Mouse (Mus musculus) MEL (cell line): ENCODE measurements around the gene Fam71a. TPM values are rescaled to one million over a fixed set of nuclear protein-coding genes. Genes with fewer than 3 reads are reported as not detected.
A peak's percentile ranks its signal among the peaks of the same experiment; 100 is the strongest.

ENCODE experiments used
- CHD2 ChIP-seq: IDR thresholded peaks from 2 replicates; pipeline ENCODE4 v1.6.1; 2011; ENCODE audit warnings: low read length, improper control_type of control experiment
- CTCF ChIP-seq, 3 experiments: IDR thresholded peaks in 2 of 3; conservative IDR thresholded peaks in 1 of 3; 2 replicates each; pipeline ENCODE4 v1.5.1; 2011 to 2012; ENCODE audit warnings: low read length in 3 of 3, low read depth in 2 of 3, mild to moderate bottlenecking in 2 of 3, improper control_type of control experiment in 1 of 3, inconsistent platforms in 1 of 3, mixed read lengths in 1 of 3, moderate library complexity in 1 of 3; ENCODE audit not compliant: control insufficient read depth in 1 of 3, insufficient read depth in 1 of 3, poor library complexity in 1 of 3, severe bottlenecking in 1 of 3
- GABPA ChIP-seq: IDR thresholded peaks from 2 replicates; pipeline ENCODE4 v1.6.1; 2012; ENCODE audit warnings: low read depth, mild to moderate bottlenecking, inconsistent platforms, low read length, improper control_type of control experiment, moderate library complexity
- JUND ChIP-seq: IDR thresholded peaks from 2 replicates; pipeline ENCODE4 v1.6.1; 2011; ENCODE audit warnings: low read depth, mild to moderate bottlenecking, improper control_type of control experiment, low read length
- MXI1 ChIP-seq: IDR thresholded peaks from 2 replicates; pipeline ENCODE4 v1.6.1; 2011; ENCODE audit warnings: mild to moderate bottlenecking, low read depth, low read length, improper control_type of control experiment
- MYB ChIP-seq: IDR thresholded peaks from 2 replicates; pipeline ENCODE4 v1.6.1; 2011; ENCODE audit warnings: mild to moderate bottlenecking, low read depth, low read length, improper control_type of control experiment
- MYC ChIP-seq: IDR thresholded peaks from 2 replicates; pipeline ENCODE4 v1.6.1; 2011; ENCODE audit warnings: low read depth, mild to moderate bottlenecking, low read length, improper control_type of control experiment, moderate library complexity
- POLR2A ChIP-seq, 2 experiments: IDR thresholded peaks; 2 replicates each; pipeline ENCODE4 v1.6.1; 2011 to 2012; ENCODE audit warnings: low read length in 2 of 2, mild to moderate bottlenecking in 2 of 2, control low read depth in 1 of 2, improper control_type of control experiment in 1 of 2, low read depth in 1 of 2, moderate library complexity in 1 of 2; ENCODE audit not compliant: control insufficient read depth in 1 of 2, insufficient read depth in 1 of 2, poor library complexity in 1 of 2
- POLR2AphosphoS5 ChIP-seq: IDR thresholded peaks from 2 replicates; pipeline ENCODE4 v1.6.1; 2012; ENCODE audit warnings: low read depth, borderline replicate concordance, mild to moderate bottlenecking, inconsistent platforms, low read length, moderate library complexity, mixed read lengths
- RCOR1 ChIP-seq: IDR thresholded peaks from 2 replicates; pipeline ENCODE4 v1.6.1; 2012; ENCODE audit warnings: low read depth, mild to moderate bottlenecking, inconsistent platforms, low read length, improper control_type of control experiment
- SIN3A ChIP-seq: IDR thresholded peaks from 2 replicates; pipeline ENCODE4 v1.6.1; 2012; ENCODE audit warnings: low read length, improper control_type of control experiment, inconsistent platforms
- ZMIZ1 ChIP-seq: IDR thresholded peaks from 2 replicates; pipeline ENCODE4 v1.6.1; 2012; ENCODE audit warnings: low read depth, mild to moderate bottlenecking, inconsistent platforms, low read length, improper control_type of control experiment, moderate library complexity
- polyA plus RNA-seq, 2 experiments: library from polyadenylated mRNA; stranded (reverse) in 1 of 2; unstranded in 1 of 2; fragments of >175 nt in 1 of 2; fragments of >200 nt in 1 of 2; gene quantifications; 2 replicates each; pipeline versions ENCODE4 v1.2.1 to v1.2.4; 2012; ENCODE audit warnings: low replicate concordance in 2 of 2, low read depth in 1 of 2; ENCODE audit not compliant: insufficient read length in 2 of 2, insufficient read depth in 1 of 2, missing spikeins in 1 of 2
- total RNA-seq: library from RNA; depleted of rRNA; stranded (reverse); fragments of 300-350 nt; gene quantifications from 2 replicates; pipeline ENCODE4 v1.2.3, GENCODE M21; 2012; rRNA removed

The Fam71a gene
- total and polyA plus RNA-seq, 3 experiments, result not detected

GRCm38 (mm10) chr1:191114868-191115267 is 49.7 kb downstream of the Fam71a start (continued):
- TF ChIP-seq CTCF (IDR thresholded peaks at IDR 0.05 in 2 of 3, conservative IDR thresholded peaks at IDR 0.05 in 1 of 3; ENCODE audit: control insufficient read depth in 1 of 3, insufficient read depth in 1 of 3, low read depth in 2 of 3, low read length in 3 of 3, poor library complexity in 1 of 3, severe bottlenecking in 1 of 3) (no peak), GABPA (no peak), MYC (no peak), RCOR1 (peak; percentile 82), ZMIZ1 (no peak), POLR2AphosphoS5 (no peak), POLR2A (IDR thresholded peaks at IDR 0.05; ENCODE audit: control insufficient read depth in 1 of 2, insufficient read depth in 1 of 2, low read depth in 1 of 2, low read length in 2 of 2, poor library complexity in 1 of 2) (no peak), MXI1 (no peak), CHD2 (peak; percentile 83), JUND (no peak), SIN3A (peak; percentile 55), MYB (no peak)

Other genes with a start within 250 kb of the Fam71a start
- 25.1 TPM in 2 replicates for gene Angel2, start 239.7 kb downstream of the Fam71a start, total RNA-seq
- 10 to 100 TPM in 1 of 2 experiments, not detected in 1; 33.7 TPM for gene Angel2, start 239.7 kb downstream of the Fam71a start, polyA plus RNA-seq
- 2.6 and 3.3 TPM in 2 replicates for gene Vash2, start 185.5 kb downstream of the Fam71a start, total RNA-seq
- gene Vash2, start 185.5 kb downstream of the Fam71a start, polyA plus RNA-seq, result 1 to 10 TPM in 1 of 2 experiments, not detected in 1; 9.8 TPM
- gene Flvcr1, start 138.7 kb downstream of the Fam71a start, total RNA-seq, result 27.7 and 36.9 TPM in 2 replicates
- gene Flvcr1, start 138.7 kb downstream of the Fam71a start, polyA plus RNA-seq, result 10 to 100 TPM in 1 of 2 experiments, not detected in 1; 19.1 TPM
- gene Spata45, start 128.2 kb downstream of the Fam71a start, total RNA-seq, result not detected in 2 replicates
- gene Spata45, start 128.2 kb downstream of the Fam71a start, polyA plus RNA-seq, result under 1 TPM in 1 of 2 experiments, not detected in 1; 0.75 TPM
- 14.5 and 16.7 TPM in 2 replicates for gene Tatdn3, start 101.9 kb downstream of the Fam71a start, total RNA-seq
- 10 to 100 TPM in 1 of 2 experiments, not detected in 1; 19.0 TPM for gene Tatdn3, start 101.9 kb downstream of the Fam71a start, polyA plus RNA-seq
- 33.4 and 41.9 TPM in 2 replicates for gene Nsl1, start 101.8 kb downstream of the Fam71a start, total RNA-seq
- gene Nsl1, start 101.8 kb downstream of the Fam71a start, polyA plus RNA-seq, result 10 to 100 TPM in 1 of 2 experiments, not detected in 1; 24.2 TPM
- 1.5 and 2.4 TPM in 2 replicates for gene Batf3, start 67.0 kb downstream of the Fam71a start, total RNA-seq
- 1 to 10 TPM in 1 of 2 experiments, not detected in 1; 2.4 TPM for gene Batf3, start 67.0 kb downstream of the Fam71a start, polyA plus RNA-seq
- 0.46 and 2.5 TPM in 2 replicates for gene Atf3, start 53.2 kb upstream of the Fam71a start, total RNA-seq
- gene Atf3, start 53.2 kb upstream of the Fam71a start, polyA plus RNA-seq, result 1 to 10 TPM in 1 of 2 experiments, not detected in 1; 1.4 TPM
- gene Nenf, start 153.4 kb upstream of the Fam71a start, total RNA-seq, result 43.3 and 53.2 TPM in 2 replicates
- 10 to 100 TPM in 1 of 2 experiments, not detected in 1; 49.4 TPM for gene Nenf, start 153.4 kb upstream of the Fam71a start, polyA plus RNA-seq
- 12.4 and 14.3 TPM in 2 replicates for gene Tmem206, start 161.1 kb upstream of the Fam71a start, total RNA-seq
- gene Tmem206, start 161.1 kb upstream of the Fam71a start, polyA plus RNA-seq, result 10 to 100 TPM in 1 of 2 experiments, not detected in 1; 16.2 TPM
- gene Ppp2r5a, start 238.5 kb upstream of the Fam71a start, total RNA-seq, result 46.6 and 55.7 TPM in 2 replicates
- 10 to 100 TPM in 1 of 2 experiments, not detected in 1; 48.6 TPM for gene Ppp2r5a, start 238.5 kb upstream of the Fam71a start, polyA plus RNA-seq